Mouse (Mus musculus): ENCODE results near the gene Arntl2. TPM values are rescaled to one million over a fixed set of nuclear protein-coding genes. Genes with fewer than 3 reads are reported as not detected.
A peak's percentile ranks its signal among the peaks of the same experiment; 100 is the strongest.
"Not testable (repeated sequence)": the region's sequence is repeated elsewhere in the genome, so short reads cannot be mapped to it uniquely, and the experiment has no call there.

Arntl2 gene
- polyA plus RNA-seq, 1 experiment from 2014 or later, result 1.2 TPM

DNA sequence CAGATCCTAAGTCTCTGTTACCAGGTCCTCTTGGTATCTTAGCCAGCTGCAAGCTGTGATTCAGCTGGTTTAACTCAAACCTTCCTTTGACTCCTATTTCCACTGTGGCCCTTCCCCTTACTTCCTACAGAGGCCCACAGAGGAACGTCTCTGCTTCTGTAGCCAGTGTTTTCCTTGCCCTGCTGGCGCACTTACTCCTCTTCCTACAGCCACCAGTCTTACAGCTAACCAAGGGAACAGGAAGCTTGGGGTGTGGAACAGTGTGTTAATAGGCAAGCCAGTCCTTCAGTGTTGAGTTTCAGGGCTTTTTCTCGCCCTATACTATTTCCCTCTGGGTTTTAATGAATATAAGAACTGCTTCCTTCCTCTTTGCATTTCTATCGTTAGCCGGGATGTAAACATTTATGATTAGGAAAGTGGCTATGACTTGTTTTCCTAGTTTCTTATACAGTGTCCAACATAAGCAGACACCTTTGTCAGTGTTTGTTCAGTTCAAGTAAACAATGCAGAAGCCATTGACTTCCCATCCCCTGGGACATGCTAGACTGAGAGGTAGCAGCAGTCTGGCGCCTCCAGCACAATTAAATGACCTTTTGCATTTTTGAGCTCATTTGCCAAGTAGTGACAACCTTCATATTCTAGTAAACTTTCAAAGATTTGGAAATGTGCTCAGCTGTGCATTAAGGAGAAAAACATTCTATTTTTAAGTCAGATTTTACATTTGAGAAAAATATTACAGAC lies 25.7 kb upstream of the Arntl2 start:
- Histone ChIP-seq H3K4me1 (ENCODE audit: control insufficient read depth, insufficient read depth, low read length) (no peaks in the 10 kb centered on the region), H3K27me3 (ENCODE audit: control insufficient read depth, insufficient read depth, low read length) (no peaks in the 10 kb centered on the region), H3K9ac (ENCODE audit: low read length) (no peak overlapping the region), H3K4me3 (ENCODE audit: low read depth, low read length) (no peak overlapping the region), H3K4me2 (ENCODE audit: low read depth) (no peak overlapping the region), H3K36me3 (ENCODE audit: control insufficient read depth, insufficient read depth, low read length) (no peaks in the 10 kb centered on the region; the same call in none of the 2 replicates), H3K27ac (ENCODE audit: low read depth, low read length) (no peak overlapping the region), H3K9me3 (ENCODE audit: control insufficient read depth, low read length) (no peaks in the 10 kb centered on the region)
- 74% methylated on average over 6 of the region's 6 CpGs for WGBS
- no peak for ATAC-seq (ENCODE audit: insufficient read depth, low FRiP score, low TSS enrichment)
- DNase-seq (ENCODE audit: low spot score), result no peak

DNA sequence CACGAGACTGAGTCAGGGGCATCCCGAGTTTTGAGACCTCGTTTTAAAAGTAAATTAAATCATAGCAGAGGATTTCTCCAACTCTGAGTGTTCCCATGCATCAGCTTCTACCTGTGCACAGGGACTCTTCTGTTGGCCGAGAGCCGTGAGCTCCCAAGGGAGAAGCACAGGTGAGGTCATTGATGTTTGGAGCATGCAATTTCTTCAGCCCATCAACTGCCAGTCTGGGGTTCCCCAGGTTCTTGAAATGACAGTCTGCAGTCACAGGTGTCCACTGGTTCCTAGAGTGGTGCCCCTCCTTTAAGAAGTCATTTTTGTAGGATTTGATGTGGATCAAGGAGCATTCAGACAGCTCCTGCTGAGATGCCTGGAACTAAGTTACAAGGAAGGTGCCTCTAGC lies 25.0 kb upstream of the Arntl2 start:
- H3K9me3 ChIP-seq (ENCODE audit: control insufficient read depth, low read length), result no peaks in the 10 kb centered on the region
- no peak for ATAC-seq (ENCODE audit: insufficient read depth, low FRiP score, low TSS enrichment)
- no peak overlapping the region for H3K4me3 ChIP-seq (ENCODE audit: low read depth, low read length)
- H3K27ac ChIP-seq (ENCODE audit: low read depth, low read length), result no peak overlapping the region
- DNase-seq (ENCODE audit: low spot score), result no peak
- no peaks in the 10 kb centered on the region for H3K27me3 ChIP-seq (ENCODE audit: control insufficient read depth, insufficient read depth, low read length)
- no peak overlapping the region for H3K9ac ChIP-seq (ENCODE audit: low read length)
- WGBS, result 87% methylated on average over 5 of the region's 5 CpGs
- no peaks in the 10 kb centered on the region for H3K4me1 ChIP-seq (ENCODE audit: control insufficient read depth, insufficient read depth, low read length)
- H3K36me3 ChIP-seq (ENCODE audit: control insufficient read depth, insufficient read depth, low read length), result no peaks in the 10 kb centered on the region; the same call in none of the 2 replicates
- no peak overlapping the region for H3K4me2 ChIP-seq (ENCODE audit: low read depth)

DNA sequence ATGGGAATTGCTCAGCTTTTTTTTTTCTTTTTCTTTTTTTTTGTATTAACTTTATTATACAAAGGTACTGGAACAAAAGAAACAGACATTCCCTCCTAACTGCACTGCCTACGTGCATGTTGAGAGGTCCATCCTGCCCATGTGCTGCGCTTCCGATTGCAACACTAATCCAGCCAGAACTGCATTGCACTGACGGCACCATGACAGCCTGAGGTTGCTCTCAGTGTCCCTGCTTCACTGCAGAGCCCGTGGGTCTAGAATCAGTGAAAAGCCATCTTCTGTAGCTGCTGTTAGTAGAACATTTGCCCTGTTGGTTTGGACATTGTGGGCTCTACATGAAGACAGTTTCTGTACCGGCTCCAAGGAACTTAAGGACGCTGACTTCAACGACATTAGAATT lies 20.0 kb upstream of the Arntl2 start:
- H3K4me1 ChIP-seq (ENCODE audit: control insufficient read depth, insufficient read depth, low read length); H3K27ac ChIP-seq (ENCODE audit: low read depth, low read length); H3K27me3 ChIP-seq (ENCODE audit: control insufficient read depth, insufficient read depth, low read length); H3K9me3 ChIP-seq (ENCODE audit: control insufficient read depth, low read length); DNase-seq (ENCODE audit: low spot score); ATAC-seq (ENCODE audit: insufficient read depth, low FRiP score, low TSS enrichment); H3K4me2 ChIP-seq (ENCODE audit: low read depth); H3K4me3 ChIP-seq (ENCODE audit: low read depth, low read length); H3K9ac ChIP-seq (ENCODE audit: low read length); H3K36me3 ChIP-seq (ENCODE audit: control insufficient read depth, insufficient read depth, low read length): not testable (repeated sequence)
- 86% methylated on average over 8 of the region's 8 CpGs for WGBS

DNA sequence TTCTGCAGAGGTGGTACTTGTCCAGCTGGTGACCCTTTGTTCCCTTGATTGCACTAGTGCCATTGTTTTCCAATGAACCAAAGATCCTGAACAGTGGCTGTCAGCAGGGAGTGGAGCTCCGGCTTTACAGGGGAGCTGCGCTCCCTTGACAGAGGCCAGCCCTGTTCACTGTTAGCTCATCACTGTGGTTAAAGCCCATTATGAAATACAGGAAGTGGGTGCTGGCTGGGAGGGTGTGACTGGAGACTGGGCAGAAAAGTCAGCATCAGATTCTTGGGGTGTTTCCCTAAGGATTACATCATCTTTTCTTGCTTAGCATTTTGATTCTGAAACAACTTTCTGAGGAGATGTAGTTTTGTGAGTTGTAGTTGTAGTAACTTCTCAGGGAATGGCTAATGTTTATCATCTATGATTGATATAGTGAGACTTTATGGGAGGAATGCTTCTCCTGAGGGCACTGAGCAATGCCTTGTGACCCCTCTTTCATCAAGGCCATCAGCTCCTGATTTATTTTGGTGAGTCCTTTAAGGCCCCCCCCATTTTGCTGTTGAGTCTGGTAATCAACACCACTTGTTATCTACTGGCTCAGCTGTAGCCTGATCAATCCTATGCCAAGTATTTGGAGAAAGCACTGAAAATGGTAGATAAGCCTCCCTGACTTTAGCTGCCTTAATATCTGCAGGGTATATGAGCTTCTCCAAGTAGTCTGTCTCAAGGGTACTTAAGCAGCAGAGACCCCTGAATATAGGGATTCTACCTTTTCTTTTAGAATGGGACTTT lies 19.1 kb upstream of the Arntl2 start:
- no peak overlapping the region for H3K4me2 ChIP-seq (ENCODE audit: low read depth)
- no peak for DNase-seq (ENCODE audit: low spot score)
- no peak overlapping the region for H3K27ac ChIP-seq (ENCODE audit: low read depth, low read length)
- no peaks in the 10 kb centered on the region; the same call in 1 of the 2 replicates for H3K36me3 ChIP-seq (ENCODE audit: control insufficient read depth, insufficient read depth, low read length)
- H3K4me1 ChIP-seq (ENCODE audit: control insufficient read depth, insufficient read depth, low read length), result no peaks in the 10 kb centered on the region
- H3K27me3 ChIP-seq (ENCODE audit: control insufficient read depth, insufficient read depth, low read length), result no peaks in the 10 kb centered on the region
- WGBS, result 22% methylated on average over 2 of the region's 2 CpGs
- H3K9ac ChIP-seq (ENCODE audit: low read length), result no peak overlapping the region
- H3K4me3 ChIP-seq (ENCODE audit: low read depth, low read length), result no peak overlapping the region
- ATAC-seq (ENCODE audit: insufficient read depth, low FRiP score, low TSS enrichment), result no peak
- no peaks in the 10 kb centered on the region for H3K9me3 ChIP-seq (ENCODE audit: control insufficient read depth, low read length)

DNA sequence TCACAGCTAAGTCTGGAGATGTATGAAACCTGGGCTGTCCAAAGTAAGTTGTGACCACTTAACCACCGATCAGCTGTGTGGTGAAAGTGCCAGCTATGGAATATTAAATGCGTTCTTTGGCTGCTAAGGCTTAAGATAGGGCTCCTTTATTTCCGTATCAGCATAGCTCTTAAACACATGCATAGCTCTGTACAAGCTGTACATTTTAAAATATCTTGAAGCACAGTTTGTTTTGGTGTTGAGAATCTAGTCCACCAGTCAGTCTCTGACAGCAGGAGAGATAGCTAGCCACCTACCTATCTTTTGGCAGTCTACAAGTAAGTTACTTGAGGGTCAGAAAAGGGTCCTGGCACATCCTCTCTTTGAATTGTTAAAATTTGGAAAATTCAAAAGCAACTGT lies 17.8 kb upstream of the Arntl2 start:
- 96% methylated on average over 3 of the region's 3 CpGs for WGBS
- H3K36me3 ChIP-seq (ENCODE audit: control insufficient read depth, insufficient read depth, low read length), result no peaks in the 10 kb centered on the region; the same call in 1 of the 2 replicates
- H3K4me2 ChIP-seq (ENCODE audit: low read depth), result no peak overlapping the region
- H3K27me3 ChIP-seq (ENCODE audit: control insufficient read depth, insufficient read depth, low read length), result no peaks in the 10 kb centered on the region
- no peaks in the 10 kb centered on the region for H3K4me1 ChIP-seq (ENCODE audit: control insufficient read depth, insufficient read depth, low read length)
- no peak for ATAC-seq (ENCODE audit: insufficient read depth, low FRiP score, low TSS enrichment)
- H3K9ac ChIP-seq (ENCODE audit: low read length), result no peak overlapping the region
- no peak overlapping the region for H3K27ac ChIP-seq (ENCODE audit: low read depth, low read length)
- no peak overlapping the region for H3K4me3 ChIP-seq (ENCODE audit: low read depth, low read length)
- no peaks in the 10 kb centered on the region for H3K9me3 ChIP-seq (ENCODE audit: control insufficient read depth, low read length)
- DNase-seq (ENCODE audit: low spot score), result no peak

DNA sequence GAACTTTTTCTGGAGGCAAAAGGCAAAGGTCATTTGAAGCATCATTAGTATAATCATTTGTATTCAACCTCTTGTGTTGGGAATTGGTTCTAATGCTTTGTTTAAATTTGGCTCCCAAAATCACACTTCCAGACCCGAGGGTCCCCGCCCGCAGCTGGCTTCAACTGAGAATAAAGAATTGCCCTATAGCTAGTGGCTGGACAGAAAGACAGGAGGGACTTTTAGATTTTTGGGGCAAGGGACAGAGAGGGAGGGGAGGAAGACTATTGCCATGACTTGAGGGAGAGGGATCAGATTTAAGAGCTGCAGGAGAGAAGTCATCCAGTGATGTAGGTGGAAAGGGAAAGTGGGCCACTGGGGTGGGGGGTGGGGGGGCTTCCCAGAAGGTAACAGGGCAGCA lies 14.3 kb upstream of the Arntl2 start:
- no peaks in the 10 kb centered on the region for H3K9me3 ChIP-seq (ENCODE audit: control insufficient read depth, low read length)
- no peak overlapping the region for H3K9ac ChIP-seq (ENCODE audit: low read length)
- no peaks in the 10 kb centered on the region for H3K4me1 ChIP-seq (ENCODE audit: control insufficient read depth, insufficient read depth, low read length)
- no peaks in the 10 kb centered on the region for H3K36me3 ChIP-seq (ENCODE audit: control insufficient read depth, insufficient read depth, low read length)
- H3K4me2 ChIP-seq (ENCODE audit: low read depth), result no peak overlapping the region
- DNase-seq (ENCODE audit: low spot score) (no peak), ATAC-seq (ENCODE audit: insufficient read depth, low FRiP score, low TSS enrichment) (no peak)
- no peak overlapping the region for H3K27ac ChIP-seq (ENCODE audit: low read depth, low read length)
- WGBS, result 87% methylated on average over 3 of the region's 3 CpGs
- no peaks in the 10 kb centered on the region for H3K27me3 ChIP-seq (ENCODE audit: control insufficient read depth, insufficient read depth, low read length)
- no peak overlapping the region for H3K4me3 ChIP-seq (ENCODE audit: low read depth, low read length)

DNA sequence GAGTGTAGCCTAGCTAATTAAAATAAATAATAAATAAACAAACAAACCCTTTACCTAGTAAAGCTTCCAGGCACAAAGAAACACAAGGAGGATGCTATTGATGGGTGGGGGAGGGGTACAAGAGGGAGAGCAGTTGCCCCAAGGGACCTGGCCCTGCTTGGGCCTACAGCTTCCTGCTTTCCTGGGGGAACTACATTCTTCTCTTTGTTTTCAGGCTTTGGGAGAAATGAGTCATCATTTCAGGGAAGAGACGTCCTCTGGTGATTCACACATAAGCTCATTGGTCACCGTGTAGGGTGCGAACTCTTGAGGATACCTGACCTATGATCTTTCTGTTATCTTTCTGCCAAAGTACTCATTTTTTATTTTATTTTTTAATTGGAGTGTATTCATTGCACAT lies 2.3 kb upstream of the Arntl2 start:
- Histone ChIP-seq H3K27me3 (ENCODE audit: control insufficient read depth, insufficient read depth, low read length) (peaks cover 4% of the 10 kb centered on the region; the same call in 1 of the 2 replicates), H3K4me1 (ENCODE audit: control insufficient read depth, insufficient read depth, low read length) (no peaks in the 10 kb centered on the region), H3K4me3 (ENCODE audit: low read depth, low read length) (no peak overlapping the region), H3K9me3 (ENCODE audit: control insufficient read depth, low read length) (no peaks in the 10 kb centered on the region), H3K36me3 (ENCODE audit: control insufficient read depth, insufficient read depth, low read length) (no peaks in the 10 kb centered on the region), H3K27ac (ENCODE audit: low read depth, low read length) (no peak overlapping the region), H3K4me2 (ENCODE audit: low read depth) (no peak overlapping the region), H3K9ac (ENCODE audit: low read length) (no peak overlapping the region)
- ATAC-seq (ENCODE audit: insufficient read depth, low FRiP score, low TSS enrichment) (no peak), DNase-seq (ENCODE audit: low spot score) (no peak)
- WGBS, result 71% methylated on average over 3 of the region's 3 CpGs

DNA sequence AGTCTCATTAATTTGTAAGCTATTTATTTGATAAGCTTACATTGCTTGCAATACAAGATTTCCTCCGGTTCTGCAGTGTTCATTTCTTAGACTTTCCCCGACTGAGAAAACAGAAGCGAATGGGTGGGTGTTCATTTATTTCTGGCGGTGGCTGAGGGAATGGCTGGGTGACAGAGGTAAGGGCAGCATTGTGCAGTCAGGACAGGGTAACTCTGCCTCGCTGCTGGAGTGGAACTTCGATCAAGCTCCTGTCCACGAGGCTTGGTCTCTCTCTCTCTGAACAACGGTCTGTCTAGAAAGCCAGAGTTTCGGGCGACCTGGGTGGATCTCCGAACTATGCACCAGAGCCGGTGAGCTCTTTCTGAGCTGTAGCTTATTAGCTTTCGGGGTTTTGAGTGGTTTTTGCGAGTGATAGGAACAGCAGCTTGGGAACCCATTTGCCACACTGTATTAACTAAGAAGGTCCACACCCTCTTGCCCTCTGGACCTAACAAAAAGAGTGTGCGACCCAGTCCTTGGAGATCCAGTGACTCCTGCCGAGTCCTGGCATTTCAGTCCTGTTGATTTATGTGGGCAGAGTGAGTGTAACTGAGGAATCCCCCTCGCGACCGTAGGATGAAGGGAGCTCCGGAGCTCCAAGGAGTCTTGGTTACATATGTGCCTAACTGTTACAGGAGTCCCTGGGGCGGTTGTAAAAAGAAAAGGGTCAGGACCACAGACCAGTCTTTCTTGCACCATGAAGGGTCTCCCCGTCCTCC lies 510 bp upstream of the Arntl2 start:
- ATAC-seq (ENCODE audit: insufficient read depth, low FRiP score, low TSS enrichment) (0 out of 2 replicates have a peak, but pooled peaks have one; percentile 8), DNase-seq (ENCODE audit: low spot score) (no peak)
- H3K27me3 ChIP-seq (ENCODE audit: control insufficient read depth, insufficient read depth, low read length), result peaks cover 4% of the 10 kb centered on the region; the same call in 1 of the 2 replicates
- 15% methylated on average over 22 of the region's 22 CpGs for WGBS
- H3K9ac ChIP-seq (ENCODE audit: low read length), result peak overlapping the region; percentile 55
- no peaks in the 10 kb centered on the region for H3K4me1 ChIP-seq (ENCODE audit: control insufficient read depth, insufficient read depth, low read length)
- no peak overlapping the region for H3K27ac ChIP-seq (ENCODE audit: low read depth, low read length)
- peak overlapping the region; percentile 88 for H3K4me2 ChIP-seq (ENCODE audit: low read depth)
- H3K9me3 ChIP-seq (ENCODE audit: control insufficient read depth, low read length), result no peaks in the 10 kb centered on the region
- H3K4me3 ChIP-seq (ENCODE audit: low read depth, low read length), result peak overlapping the region; percentile 43
- no peaks in the 10 kb centered on the region for H3K36me3 ChIP-seq (ENCODE audit: control insufficient read depth, insufficient read depth, low read length)

Measured in neural tube, embryonic 11.5 days (tissue).